Mouse (Mus musculus) left cerebral cortex, adult 2 months (tissue): ENCODE measurements around the gene Nlk. TPM values are rescaled to one million over a fixed set of nuclear protein-coding genes. Genes with fewer than 3 reads are reported as not detected.
"Not testable (repeated sequence)": the region's sequence is repeated elsewhere in the genome, so short reads cannot be mapped to it uniquely, and the experiment has no call there.

Source experiments
- DNase-seq, 2 experiments: peaks; one replicate each; pipeline ENCODE4 v3.0.0; 2021 to 2022; ENCODE audit warnings: low spot score in 2 of 2, mixed read lengths in 1 of 2; ENCODE audit errors: extremely low spot score in 1 of 2
- H3K27ac ChIP-seq: fragments of 200-600 bp; 2 replicates; pipeline ENCODE4 v1.8.1; 2022
- H3K4me3 ChIP-seq: fragments of 200-600 bp; 2 replicates; pipeline ENCODE4 v1.8.1; 2022
- CTCF ChIP-seq: fragments of 200-600 bp; IDR thresholded peaks from 2 replicates; pipeline ENCODE4 v1.8.1; 2022; ENCODE audit warnings: antibody characterized with exemption, mild to moderate bottlenecking, moderate library complexity
- intact Hi-C: fragments of 180-260 bp; cut with DNase I; formaldehyde crosslinking; loops from one replicate; pipeline ENCODE4 v1.15.1; 2025
- total RNA-seq, 2 experiments: library from RNA; stranded (reverse); gene quantifications; 2 replicates each; pipeline ENCODE4 v1.2.3; 2021

Gene Nlk
- total RNA-seq, 2 experiments from 2014 or later = 115 to 118 TPM

DNA sequence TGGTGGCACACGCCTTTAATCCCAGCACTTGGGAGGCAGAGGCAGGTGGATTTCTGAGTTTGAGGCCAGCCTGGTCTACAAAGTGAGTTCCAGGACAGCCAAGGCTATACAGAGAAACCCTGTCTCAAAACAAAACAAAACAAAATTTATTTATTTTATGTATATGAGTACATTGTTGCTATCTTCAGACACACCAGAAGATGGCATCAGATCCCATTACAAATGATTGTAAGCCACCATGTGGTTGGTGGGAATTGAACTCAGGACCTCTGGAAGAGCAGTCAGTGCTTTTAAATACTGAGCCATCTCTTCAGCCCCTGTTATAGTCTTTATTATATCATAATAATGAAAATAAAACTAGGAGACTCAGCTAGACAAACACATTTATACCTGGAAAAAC, 109.5 kb downstream of the Nlk start:
- intact Hi-C loops, H3K4me3 ChIP-seq, H3K27ac ChIP-seq, DNase-seq: not testable (repeated sequence)
- TF ChIP-seq CTCF = peak; percentile 31

DNA sequence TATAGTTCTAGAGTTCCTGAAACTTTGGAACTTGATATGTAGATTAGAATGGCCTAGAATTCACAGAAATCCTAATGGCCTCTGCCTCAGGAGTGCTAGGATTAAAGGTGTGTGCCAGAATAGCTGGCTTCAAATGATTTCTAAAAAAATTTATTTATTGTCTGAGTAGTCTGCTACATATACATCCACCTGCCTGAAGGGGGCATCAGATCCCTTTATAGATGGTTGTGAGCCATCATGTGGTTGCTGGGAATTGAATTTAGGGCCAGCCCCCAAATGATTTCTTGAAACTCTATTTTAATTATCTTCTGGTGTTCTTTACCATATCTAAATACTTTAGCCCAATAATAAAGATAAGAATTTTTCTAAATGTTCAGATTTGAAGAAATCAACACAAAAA, 111.1 kb downstream of the Nlk start:
- intact Hi-C loops = no loop called here
- TF ChIP-seq CTCF = peak; percentile 25
- no peak for DNase-seq

DNA sequence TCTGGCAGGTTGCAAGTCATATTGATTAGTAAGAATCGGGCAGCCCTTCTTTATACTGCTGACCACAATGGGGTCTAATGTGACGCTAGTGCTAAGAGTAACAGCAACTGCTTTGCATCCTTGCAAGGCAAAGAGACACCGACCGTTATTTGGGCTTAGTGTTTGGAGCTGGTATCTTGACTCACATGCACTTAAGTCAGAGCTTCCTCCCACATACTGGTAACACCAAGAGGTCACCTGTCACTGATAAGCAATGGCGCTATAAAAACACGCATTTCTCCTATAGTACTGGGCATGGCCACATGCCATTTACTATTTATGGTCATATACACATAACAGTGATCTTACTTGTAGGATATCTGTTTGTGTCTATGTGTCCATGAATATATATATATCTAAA, 114.3 kb downstream of the Nlk start:
- Histone ChIP-seq H3K4me3 (no peak overlapping the region), H3K27ac (no peak overlapping the region)
- intact Hi-C loops = no loop called here
- TF ChIP-seq CTCF = no peak
- DNase-seq = no peak

More for the DNA sequence above, 111.1 kb downstream of the Nlk start:
- H3K4me3 ChIP-seq = no peak overlapping the region
- H3K27ac ChIP-seq = no peak overlapping the region

DNA sequence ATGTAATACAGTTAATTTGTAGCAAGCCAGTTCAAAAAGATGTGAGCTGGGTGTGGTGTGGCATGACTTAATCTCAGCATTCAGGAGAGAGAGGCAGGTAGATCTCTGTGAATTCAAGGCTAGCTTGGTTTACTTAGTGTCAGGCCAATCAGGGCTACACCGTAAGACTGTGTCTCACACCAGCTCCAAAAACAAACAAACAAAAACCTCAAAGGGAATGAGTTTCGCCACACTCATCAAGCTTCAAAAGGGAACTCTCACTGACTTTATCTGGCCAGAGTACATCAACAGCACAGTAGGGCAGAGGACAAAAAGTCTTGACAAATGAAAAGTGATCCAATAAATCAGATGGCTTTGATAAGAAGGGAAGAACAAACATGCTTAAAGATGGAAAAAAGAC, 122.2 kb downstream of the Nlk start:
- no peak overlapping the region for H3K4me3 ChIP-seq
- H3K27ac ChIP-seq = no peak overlapping the region
- no peak for TF ChIP-seq CTCF
- intact Hi-C loops = no loop called here
- DNase-seq = no peak

DNA sequence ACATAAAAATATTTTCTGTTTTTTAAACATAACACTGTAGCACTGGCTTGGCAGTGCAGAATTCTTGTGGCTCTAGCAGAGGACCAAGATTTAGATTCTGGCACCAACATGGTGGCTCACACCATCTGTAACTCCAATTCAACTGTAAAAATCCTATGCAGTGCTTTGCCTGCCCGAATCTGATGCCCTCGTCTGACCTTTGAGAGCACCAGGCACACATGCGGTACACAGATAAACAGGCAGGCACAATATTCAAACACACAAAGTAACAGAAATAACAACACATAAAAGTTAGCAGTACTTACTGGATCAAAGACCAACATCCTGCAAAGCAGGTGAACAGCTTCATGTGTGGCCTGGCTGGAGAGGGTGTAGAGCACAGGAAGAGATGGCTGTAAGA, 122.6 kb downstream of the Nlk start:
- DNase-seq = no peak

DNA sequence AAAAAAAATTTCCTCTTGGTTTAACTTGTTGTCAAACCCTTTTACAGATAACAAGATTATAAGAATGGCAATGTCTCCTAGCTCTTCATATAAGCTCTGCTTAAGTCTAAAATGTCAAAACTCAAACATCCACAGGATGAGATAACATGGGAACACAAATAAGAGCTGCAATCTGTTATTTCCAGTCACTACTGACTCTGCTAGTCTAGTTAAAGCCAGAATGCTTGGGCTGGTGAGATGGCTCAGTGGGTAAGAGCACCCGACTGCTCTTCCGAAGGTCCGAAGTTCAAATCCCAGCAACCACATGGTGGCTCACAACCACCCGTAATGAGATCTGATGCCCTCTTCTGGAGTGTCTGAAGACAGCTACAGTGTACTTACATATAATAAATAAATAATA, 123.1 kb downstream of the Nlk start:
- H3K27ac ChIP-seq, DNase-seq, H3K4me3 ChIP-seq, intact Hi-C loops: not testable (repeated sequence)

More for the DNA sequence above, 122.6 kb downstream of the Nlk start:
- H3K4me3 ChIP-seq = no peak overlapping the region
- H3K27ac ChIP-seq = no peak overlapping the region
- TF ChIP-seq CTCF = no peak
- intact Hi-C loops = no loop called here

DNA sequence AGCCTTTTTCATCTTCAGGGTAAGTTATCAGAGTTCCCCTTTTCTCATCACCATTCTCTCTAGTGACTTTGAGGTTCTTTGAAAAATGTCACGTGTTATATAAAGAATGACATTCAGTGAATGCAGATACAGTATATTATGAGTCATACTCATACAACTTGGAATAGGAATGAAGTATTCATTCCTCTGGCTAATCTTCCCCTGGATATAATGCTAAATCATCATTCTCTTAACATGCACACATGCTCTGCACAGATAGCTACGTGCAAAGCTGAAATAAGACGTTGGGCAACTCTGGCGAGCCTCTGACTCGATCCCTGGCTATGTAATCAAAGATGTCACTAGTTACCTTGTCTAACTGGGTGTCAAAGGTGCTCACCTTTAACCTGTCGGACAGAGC, 125.3 kb downstream of the Nlk start:
- Histone ChIP-seq H3K27ac (peak overlapping the region; percentile 56), H3K4me3 (no peak overlapping the region)
- intact Hi-C loops = no loop called here
- DNase-seq = no peak
- no peak for TF ChIP-seq CTCF

DNA sequence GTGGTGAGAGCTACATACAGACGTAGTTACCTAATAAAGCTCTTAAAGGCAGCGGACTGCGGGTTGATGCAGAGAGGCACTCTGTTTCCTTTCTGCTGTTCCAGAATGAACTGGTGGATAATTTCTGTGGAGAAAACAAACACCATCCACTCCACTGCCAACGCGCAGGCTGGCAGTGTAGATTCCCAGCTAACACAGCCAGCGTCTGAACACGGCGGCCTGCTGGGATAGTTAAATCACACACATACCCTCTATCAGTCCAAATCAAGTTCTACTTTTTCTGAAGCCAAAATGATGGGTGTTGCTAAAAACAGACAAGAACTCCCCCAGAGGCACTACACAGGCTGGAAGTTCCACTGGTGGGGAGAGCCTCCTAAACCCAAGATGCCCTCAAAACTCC, 125.7 kb downstream of the Nlk start:
- no peak for DNase-seq
- H3K4me3 ChIP-seq = no peak overlapping the region
- intact Hi-C loops = no loop called here
- H3K27ac ChIP-seq = peak overlapping the region; percentile 56
- no peak for TF ChIP-seq CTCF

DNA sequence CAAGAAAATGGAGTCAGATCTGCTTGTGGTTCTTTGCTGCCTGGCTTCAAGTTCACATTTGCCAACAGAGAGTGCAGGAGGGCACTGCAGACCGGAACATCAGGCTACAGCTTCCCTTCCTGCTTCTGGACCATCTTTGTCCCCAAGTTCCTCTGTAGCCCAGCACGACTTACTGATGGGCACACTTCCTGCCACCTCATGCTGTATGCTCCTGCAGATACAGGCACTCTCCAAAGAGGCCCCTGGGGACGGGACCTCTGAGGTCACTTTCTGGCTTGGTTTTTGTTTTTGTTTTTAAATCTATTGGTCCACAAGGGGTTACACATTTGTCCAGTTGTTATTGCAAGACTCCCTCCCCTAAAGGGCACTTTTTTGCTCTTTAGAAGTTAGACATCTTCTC, 127.4 kb downstream of the Nlk start:
- Histone ChIP-seq H3K4me3 (no peak overlapping the region), H3K27ac (no peak overlapping the region)
- no peak for TF ChIP-seq CTCF
- intact Hi-C loops = no loop called here
- DNase-seq = no peak

DNA sequence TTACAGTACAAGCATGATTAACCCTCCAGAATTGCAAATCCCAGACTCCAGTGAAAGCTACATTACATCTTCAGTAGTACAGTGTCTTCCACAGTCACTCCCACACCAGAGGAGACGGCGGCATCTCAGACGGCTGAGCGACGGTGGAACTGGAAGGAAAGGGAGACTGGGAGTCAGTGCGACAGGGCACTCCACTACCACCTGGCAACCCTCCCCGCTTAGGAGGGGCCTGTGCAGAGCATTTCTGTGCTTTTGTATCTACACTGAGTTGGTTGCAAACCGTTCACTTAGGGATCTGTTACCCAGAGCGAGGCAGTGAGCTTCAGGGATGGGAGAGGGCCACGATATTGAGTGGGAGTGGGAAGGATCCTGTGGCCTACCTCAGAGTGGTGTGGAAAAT, 128.3 kb downstream of the Nlk start:
- DNase-seq = no peak
- TF ChIP-seq CTCF = no peak
- Histone ChIP-seq H3K4me3 (no peak overlapping the region), H3K27ac (no peak overlapping the region)
- intact Hi-C loops = no loop called here

DNA sequence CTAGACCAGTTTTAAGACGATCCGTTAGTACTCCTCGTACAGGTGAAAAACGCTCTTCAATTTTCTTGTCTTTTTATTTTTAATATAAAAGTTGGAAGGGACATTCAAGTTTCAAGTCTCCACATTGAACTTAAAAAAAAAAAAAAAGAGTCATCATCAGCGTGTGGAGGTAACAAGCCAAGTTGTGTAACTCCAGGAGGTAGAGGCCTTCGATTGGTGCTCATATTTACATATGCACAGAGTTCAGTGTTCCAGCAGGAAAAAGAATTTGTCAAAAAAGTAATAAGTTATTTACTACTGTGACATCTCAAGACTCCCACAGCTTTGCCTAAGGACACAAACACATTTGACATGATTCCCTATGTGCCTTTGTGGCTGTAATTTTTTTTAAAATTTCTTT, 129.6 kb downstream of the Nlk start:
- intact Hi-C loops = no loop called here
- no peak for TF ChIP-seq CTCF
- Histone ChIP-seq H3K4me3 (no peak overlapping the region), H3K27ac (no peak overlapping the region)
- DNase-seq = no peak

DNA sequence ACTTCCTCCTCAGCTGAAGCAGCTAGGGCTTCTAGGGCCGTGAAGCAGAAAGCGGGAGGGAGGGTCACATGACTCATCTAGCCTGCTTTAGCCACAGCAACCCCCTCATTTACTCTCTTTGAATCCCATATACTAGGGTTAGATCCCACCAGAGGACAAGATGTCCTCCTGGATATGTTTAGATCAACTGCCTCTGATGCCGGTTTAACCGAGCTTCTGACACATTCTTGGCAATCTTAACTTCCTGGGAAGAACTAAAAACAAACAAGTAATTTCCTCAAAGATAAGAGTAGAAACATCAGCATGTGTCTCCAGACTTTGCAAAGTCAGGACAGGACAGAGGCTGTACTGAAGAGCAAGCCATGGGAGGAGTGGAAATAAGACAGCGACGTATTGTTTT, 130.4 kb downstream of the Nlk start:
- Histone ChIP-seq H3K4me3 (no peak overlapping the region), H3K27ac (no peak overlapping the region)
- no peak for TF ChIP-seq CTCF
- intact Hi-C loops = no loop called here
- DNase-seq = no peak

DNA sequence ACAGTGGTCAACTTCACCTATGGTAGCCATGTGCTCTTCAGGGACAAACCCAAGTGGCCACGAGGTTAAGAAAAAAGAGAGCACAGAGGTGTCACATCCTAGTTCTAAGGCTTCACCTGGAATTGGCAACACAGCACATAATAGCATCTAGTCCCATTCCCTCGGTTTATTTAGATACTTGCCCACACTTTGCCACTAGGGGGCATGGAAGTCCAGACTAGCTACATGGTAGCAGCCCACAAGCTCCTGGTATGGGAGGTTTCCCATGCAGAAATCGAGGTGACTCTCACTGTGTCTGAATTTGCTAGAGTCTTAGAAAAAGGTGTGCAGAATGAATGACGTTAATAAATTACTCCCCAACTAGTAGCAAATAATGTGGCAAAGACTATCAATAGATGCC, 136.7 kb downstream of the Nlk start:
- TF ChIP-seq CTCF = peak; percentile 79
- intact Hi-C loops = loop anchor here (2.0 to 5.0 kb wide), 2 partner anchors 137 to 268 kb away; partner anchors contain the start of gene Nlk
- no peak overlapping the region for H3K4me3 ChIP-seq
- DNase-seq = peak; percentile 70 to 74
- H3K27ac ChIP-seq = 0 out of 2 replicates have a peak overlapping the region, but pooled peaks have one; percentile 8

DNA sequence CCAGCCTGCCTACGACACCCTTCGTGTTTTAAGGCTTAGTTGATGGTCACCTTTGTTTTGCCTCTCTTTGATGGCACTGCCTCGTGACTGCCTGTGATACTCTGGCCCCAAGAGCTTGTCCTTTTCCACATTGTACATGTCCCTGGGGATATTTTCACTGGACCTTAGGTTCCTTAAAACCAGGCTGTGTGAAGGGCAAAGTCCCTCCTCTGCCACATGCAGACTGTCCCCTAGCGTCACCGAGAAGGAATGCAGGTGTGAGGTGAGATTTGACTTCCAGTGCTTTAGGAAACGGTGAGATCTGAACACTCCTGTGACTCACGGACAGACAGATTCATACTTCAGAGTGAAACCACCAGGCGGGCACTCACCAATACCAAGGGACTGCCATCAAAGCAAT, 139.9 kb downstream of the Nlk start:
- intact Hi-C loops = no loop called here
- peak; percentile 38 for TF ChIP-seq CTCF

More for the DNA sequence above, 139.9 kb downstream of the Nlk start:
- Histone ChIP-seq H3K27ac (no peak overlapping the region), H3K4me3 (no peak overlapping the region)
- no peak for DNase-seq
